Mouse (Mus musculus): ENCODE data around the gene Strn4. TPM values are rescaled to one million over a fixed set of nuclear protein-coding genes. Genes with fewer than 3 reads are reported as not detected.

Strn4 gene
- 36.0 and 43.2 TPM in 2 replicates for polyA plus RNA-seq (2012; rRNA removed)

GRCm38 (mm10) chr7:16815351-16815941 lies at the start of gene Strn4:
Gene Strn4 (plus strand): TSS chr7:16815889.

DNA sequence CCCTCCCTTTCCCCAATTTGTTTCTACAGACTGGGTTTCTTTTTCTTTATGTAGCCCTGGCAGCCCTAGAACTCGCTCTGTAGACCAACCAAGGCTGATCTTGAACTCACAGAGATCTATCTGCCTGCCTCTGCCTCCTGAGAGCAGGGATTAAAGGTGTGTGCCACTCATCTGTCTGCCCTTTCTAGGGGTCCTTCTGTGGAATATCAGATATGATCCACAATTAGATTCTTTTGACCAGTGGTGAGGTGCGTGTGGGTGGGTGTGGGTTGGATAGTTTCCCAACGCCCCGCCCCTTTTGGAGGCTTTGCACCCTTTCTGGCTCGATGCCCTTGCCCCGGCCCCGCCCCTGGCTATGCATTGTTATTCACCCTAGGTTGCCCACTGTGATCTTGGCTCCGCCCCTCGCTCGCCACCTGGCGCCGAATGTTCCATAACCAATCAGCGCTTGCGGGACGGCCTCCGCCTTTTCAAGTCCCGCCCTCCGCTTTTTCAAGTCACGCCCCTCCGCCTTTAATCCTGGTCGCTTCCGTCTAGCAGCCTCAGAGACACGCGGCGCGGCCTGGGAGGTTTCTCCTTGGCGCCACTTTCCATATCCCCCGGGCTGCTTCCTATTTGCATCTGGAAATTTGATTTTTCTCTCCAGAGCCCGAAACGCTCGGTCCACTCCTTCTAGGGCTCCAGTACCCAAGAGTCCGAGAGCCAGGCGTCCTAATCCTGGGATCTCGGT lies 34.7 kb upstream of the Strn4 start, which contains the start of gene Slc1a5:
Slc1a5 (plus strand) TSS at position 516 of the 730 bp plus-strand sequence.

DNA sequence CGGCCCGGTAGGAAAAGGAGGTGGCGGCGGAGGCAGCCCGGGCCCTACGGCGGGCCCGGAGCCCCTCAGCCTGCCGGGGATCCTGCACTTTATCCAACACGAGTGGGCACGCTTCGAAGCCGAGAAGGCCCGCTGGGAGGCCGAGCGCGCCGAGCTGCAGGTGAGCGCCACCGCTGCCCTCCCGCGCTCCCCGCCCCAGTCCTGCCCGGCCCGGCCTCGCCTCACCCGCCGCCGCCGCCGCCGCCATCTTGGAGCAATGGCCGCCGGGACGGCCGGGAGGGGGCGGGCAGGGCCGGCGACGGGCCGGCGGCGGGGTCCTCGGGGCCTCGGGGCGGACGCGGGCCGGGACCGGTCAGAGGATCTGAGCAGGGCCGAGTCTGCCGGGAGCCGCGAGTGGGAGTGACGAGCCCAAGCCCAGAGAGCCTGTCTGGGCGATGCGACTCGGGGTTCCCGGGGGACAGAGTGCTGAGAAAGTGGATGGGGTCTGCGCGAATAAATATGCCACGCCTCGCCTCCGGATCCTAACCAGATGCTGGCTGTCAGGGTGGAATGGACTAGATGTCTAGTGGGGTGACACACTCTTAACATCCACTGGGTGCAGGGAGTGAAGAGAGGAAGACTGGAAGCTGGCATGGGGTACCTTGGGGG lies 910 bp downstream of the Strn4 start, which contains the start of gene Fkrp:
Fkrp (minus strand) TSS at position 258 of the 648 bp plus-strand sequence.

GRCm38 (mm10) chr7:16842645-16843063 lies 27.0 kb downstream of the Strn4 start, which contains the start of gene Prkd2:
Gene Prkd2 (plus strand): TSS chr7:16842902.

DNA sequence AGATGAGACGGTGACA lies 59.4 kb downstream of the Strn4 start, which contains the start of gene Dact3:
Dact3 (plus strand) TSS at position 8 of the 16 bp plus-strand sequence.

Other genes with a start within 250 kb of the Strn4 start
- 2.1 and 2.3 TPM in 2 replicates for gene Arhgap35, start 200.9 kb upstream of the Strn4 start, polyA plus RNA-seq (2012; rRNA removed)
- gene Ceacam15, start 140.2 kb upstream of the Strn4 start, polyA plus RNA-seq (2012; rRNA removed): not detected in 2 replicates
- not detected in 2 replicates for gene Ceacam9, start 94.0 kb upstream of the Strn4 start, polyA plus RNA-seq (2012; rRNA removed)
- gene Ap2s1, start 77.5 kb upstream of the Strn4 start, polyA plus RNA-seq (2012; rRNA removed): 155 and 180 TPM in 2 replicates
- 128 and 153 TPM in 2 replicates for gene Slc1a5, start 34.5 kb upstream of the Strn4 start, polyA plus RNA-seq (2012; rRNA removed)
- 5.4 and 5.7 TPM in 2 replicates for gene Fkrp, start 843 bp downstream of the Strn4 start, polyA plus RNA-seq (2012; rRNA removed)
- 2.5 and 2.8 TPM in 2 replicates for gene Prkd2, start 27.0 kb downstream of the Strn4 start, polyA plus RNA-seq (2012; rRNA removed)
- 0.46 and 0.71 TPM in 2 replicates for gene Dact3, start 59.4 kb downstream of the Strn4 start, polyA plus RNA-seq (2012; rRNA removed)
- gene Gng8, start 75.9 kb downstream of the Strn4 start, polyA plus RNA-seq (2012; rRNA removed): 0.18 and 0.40 TPM in 2 replicates
- 0.81 and 0.86 TPM in 2 replicates for gene Ptgir, start 90.6 kb downstream of the Strn4 start, polyA plus RNA-seq (2012; rRNA removed)
- 87.2 and 93.1 TPM in 2 replicates for gene Calm3, start 108.2 kb downstream of the Strn4 start, polyA plus RNA-seq (2012; rRNA removed)
- gene Pnmal2, start 128.8 kb downstream of the Strn4 start, polyA plus RNA-seq (2012; rRNA removed): 0.05 and 0.26 TPM in 2 replicates
- under 0.01 and 0.02 TPM in 2 replicates for gene Pnmal1, start 143.8 kb downstream of the Strn4 start, polyA plus RNA-seq (2012; rRNA removed)
- gene Gm42372, start 167.2 kb downstream of the Strn4 start, polyA plus RNA-seq (2012; rRNA removed): under 0.01 TPM in 2 replicates
- gene Ccdc8, start 176.8 kb downstream of the Strn4 start, polyA plus RNA-seq (2012; rRNA removed): 2.4 and 2.5 TPM in 2 replicates
- gene Ppp5c, start 212.0 kb downstream of the Strn4 start, polyA plus RNA-seq (2012; rRNA removed): 57.7 and 62.8 TPM in 2 replicates
- 8.1 and 10.3 TPM in 2 replicates for gene Hif3a, start 246.5 kb downstream of the Strn4 start, polyA plus RNA-seq (2012; rRNA removed)